Mouse (Mus musculus): ENCODE measurements around the gene Orai3.

DNA sequence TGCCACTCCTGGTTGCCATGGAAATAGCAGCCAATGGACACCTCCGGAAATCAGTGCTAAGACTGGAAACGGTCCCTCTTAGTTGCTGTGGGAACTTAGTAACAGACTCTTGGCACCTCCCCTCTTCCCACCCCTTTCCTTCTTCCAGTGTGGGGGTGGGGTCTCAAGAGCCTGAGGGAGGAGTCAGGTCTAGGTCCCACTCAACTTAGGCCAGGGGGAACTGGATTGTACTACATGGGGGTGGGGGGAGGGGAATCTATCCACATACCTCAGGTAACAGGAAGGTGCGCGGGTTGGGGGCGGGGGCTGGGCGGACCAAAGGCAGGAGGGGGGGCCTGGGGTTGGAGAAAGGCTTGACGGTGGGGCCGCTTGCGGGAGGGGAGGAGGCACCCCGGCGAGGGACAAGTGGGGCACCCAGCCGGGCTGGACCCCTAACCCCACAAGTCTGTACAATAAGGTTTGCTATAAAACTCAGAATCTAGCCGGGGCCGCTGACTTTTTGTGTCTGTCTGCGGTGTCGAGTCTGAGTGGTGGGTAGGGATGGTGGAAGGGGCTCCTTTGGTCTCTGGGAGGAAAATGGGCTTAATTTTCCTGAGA is 520 bp upstream of the Orai3 start:
- TF ChIP-seq POLR2A (IDR thresholded peaks at IDR 0.05; ENCODE audit: borderline replicate concordance, low read depth, low read length): no peak
- no peak for TF ChIP-seq CTCF (IDR thresholded peaks at IDR 0.05; ENCODE audit: low read depth, low read length)
